Mouse (Mus musculus) c-Kit-positive CD71-positive TER-119-positive erythroid progenitor cells, embryonic 14.5 days (primary cell): Measurements from ENCODE around the gene Tbc1d5.
"Not testable (repeated sequence)": the region's sequence is repeated elsewhere in the genome, so short reads cannot be mapped to it uniquely, and the experiment has no call there.

Experiments
- DNase-seq: peaks from one replicate; pipeline ENCODE4 v3.0.0-alpha.2; 2013; ENCODE audit warnings: low spot score

The Tbc1d5 gene

DNA sequence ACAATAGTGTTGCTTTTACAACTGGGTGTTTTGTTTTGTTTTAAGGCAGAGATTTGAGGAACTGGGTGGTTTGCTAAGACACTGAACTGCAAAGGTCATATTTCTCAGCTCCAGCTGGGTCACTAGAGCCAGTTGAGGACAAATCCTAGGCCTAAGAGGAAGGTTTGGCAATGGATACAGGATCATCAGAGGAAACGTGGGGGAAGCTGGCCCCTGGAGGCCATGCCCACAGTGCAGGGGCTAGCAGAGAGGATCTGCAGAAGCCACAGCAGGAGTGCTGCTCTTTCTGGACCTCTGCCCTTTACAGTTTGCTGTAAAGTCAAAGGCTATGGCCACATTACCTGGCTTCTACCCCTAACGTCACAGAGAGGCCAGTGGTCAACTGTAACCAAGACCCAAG lies 428.3 kb downstream of the Tbc1d5 start:
- no peak for DNase-seq

DNA sequence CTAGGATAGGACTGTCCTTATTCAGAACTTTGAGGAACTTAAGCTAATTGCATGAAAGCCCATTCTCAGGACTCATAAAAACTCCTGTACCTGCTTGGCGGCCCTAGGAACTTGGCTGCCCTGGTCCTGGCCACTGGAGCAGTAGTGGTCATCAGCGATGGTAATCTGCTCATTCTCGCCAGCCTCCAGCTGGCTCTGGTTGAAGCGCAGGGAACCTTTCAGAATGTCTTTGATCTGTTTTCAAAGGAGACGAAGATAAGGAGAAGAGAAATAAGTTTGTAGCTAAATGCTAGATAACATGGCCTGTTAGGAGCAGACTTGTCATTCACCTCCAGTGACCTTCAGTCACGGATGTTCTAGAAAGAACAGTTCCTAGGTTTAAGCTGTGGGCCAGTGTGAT lies 437.8 kb downstream of the Tbc1d5 start:
- DNase-seq, result no peak

DNA sequence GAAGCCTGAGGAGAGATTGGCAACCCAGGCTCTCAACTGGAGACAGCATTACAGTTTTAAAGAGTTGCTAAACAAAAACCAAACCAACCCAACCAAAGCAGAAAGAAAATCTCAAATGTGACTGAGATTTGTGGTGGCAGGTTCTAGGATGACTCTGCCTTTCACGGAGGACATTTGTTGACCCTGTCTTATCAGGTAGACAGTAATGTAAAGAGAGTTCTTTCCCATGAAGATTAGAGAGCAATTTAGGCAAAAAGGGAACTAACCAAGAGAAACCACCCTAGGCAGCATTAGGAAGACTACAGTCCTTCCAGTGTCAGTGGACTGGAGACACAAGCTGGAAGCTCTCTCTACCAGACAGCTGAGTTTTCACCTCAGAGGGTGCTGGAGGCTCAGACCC lies 438.3 kb downstream of the Tbc1d5 start:
- no peak for DNase-seq

DNA sequence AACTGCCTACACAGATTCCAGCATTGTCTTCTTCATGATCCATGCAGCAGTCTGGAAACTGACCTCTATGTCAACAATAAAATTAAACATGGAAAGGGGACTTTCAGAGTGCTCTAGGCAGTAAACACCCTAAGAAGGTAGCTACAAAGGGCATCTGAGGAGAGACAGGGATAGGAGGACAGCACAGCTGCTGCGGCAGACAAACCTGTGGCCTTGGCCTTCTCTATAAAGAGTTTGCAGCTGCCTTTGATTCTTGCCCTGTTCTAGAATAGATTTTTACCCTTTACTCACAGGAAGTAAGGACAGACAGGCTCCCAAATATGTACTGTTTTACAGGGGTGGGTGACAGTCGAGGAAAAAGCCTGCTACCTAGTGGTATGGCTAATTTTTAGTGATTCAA lies 440.7 kb downstream of the Tbc1d5 start:
- DNase-seq, result no peak

DNA sequence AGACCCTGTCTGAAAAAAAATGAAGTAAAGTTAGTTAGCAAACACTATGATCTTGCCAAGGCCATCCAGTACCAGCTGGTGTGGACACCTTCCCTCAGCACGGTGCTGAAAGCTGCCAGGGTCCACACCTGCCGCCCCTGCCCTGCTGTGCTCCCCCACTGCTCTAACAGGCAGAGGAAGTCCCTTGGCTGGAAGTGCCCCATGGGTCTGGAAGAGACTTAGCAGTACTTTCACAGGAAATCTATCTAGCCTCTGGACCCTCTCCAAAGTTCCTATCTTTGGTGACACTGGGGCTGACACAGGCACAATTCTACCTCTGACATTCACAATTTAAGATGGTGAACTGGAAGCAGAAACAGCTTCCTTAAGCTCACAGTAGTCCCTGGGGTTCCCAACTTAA lies 442.1 kb downstream of the Tbc1d5 start:
- no peak for DNase-seq

DNA sequence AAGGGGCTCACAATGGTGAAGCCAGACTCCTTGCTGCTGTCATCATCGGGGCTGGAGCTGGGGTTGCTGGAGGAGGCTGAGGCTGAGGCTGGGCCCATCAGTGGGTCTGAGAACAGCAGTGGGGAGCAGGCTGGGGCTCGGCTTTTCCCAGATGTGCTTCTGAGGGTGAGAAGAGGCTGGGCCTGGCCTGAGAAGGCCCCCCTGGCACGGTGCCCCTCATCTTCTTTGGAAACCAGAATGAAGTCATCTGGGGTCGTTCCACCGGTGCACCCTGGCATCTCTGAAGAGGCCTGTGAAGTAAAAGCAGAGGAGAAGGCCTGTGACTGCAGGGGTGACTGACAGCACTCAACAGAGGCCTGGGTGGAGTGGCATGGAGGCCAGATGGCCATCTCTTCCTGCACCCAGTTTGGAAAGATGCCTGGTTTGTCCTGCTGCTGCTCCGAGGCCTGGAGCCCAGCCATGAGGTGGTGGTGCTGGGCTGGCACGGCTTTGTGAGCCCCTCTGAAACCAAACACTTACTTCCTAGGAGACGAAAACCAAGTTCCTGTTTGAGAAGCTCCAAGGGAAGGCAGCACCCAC lies 443.1 kb downstream of the Tbc1d5 start:
- DNase-seq, result no peak

DNA sequence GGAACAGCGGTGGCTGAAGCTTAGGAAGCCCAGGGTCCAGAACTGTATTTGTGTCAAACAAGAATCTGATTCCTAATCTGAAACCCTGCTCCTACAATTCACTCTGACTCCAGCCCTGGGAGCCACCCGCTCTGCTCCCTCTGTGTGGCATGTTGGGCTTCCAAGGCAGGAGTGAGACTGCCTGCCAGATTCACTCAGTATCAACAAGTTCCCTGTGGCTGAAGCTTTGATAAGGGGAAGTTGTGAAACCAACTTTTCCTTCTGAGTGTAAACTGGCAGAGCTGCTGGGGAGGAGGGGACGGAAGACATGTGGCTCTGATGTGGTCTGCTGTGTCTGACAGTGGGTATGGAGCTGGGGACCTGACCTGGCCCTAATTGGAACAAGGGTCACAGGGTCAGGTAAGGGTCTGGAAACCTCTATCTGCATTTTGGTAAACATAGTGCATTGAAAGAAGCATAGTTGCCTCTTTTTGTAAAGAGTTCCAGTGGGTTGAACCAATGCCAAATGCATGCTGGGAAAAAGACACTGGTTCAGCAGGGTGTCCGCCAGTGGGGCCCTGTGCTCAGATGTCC lies 443.7 kb downstream of the Tbc1d5 start:
- DNase-seq, result no peak

DNA sequence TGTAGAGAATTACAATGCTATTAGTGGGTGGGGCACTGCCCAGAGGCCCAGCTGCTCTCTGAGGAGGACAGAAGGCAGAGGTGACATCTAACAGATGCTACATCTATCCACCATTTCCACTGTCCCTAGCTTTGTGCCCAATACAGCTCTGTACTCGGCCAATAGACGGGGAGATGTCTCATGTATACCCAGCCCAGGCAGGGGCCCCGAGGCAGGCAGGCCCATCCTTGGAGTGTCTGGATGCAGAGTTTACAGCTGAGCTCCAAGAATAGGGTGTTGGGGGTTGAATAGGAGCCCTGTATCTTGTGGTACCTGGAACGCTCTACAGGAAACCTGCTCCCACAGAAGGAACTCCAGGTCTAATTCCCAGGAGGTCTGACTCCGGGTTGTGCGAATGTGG lies 444.4 kb downstream of the Tbc1d5 start:
- no peak for DNase-seq

DNA sequence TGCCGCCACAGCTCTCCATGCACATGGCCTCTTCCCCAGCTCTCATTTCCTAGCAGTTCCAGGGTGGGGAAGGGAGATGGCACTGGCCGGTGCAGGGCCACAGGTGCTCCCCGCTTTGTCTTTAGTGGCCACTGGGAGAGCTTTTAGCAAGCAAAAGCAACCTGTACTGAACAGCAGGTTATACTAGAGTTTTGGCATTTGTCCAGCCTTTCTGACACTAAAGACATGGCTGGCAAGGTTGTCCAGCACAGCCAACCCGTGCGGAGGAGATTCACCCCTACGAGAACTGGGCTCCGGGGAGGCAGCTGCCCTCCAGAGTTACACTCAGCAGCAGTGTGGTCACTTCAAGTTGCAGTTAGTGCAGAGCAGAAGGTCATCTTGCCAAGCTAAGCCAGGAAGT lies 445.8 kb downstream of the Tbc1d5 start:
- DNase-seq, result no peak

DNA sequence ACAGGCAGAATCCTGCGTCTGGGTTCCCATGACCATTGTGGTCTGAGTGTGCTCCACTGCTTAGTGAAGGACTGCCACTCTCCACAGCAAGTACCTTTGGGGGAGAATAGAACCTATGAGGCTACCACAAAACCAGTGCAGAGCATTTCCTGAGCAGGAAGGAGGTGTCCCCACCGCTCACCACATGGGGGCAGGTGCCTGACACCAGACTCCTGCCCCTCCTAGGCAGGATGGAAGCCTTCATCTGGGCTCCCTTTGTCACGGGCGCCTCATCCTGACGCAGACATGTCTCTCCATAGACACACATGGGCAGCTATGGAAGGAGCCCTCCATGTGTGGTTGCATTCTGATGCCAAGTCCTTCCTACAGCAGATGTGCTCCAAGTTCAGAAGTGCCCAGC lies 447.3 kb downstream of the Tbc1d5 start:
- no peak for DNase-seq

DNA sequence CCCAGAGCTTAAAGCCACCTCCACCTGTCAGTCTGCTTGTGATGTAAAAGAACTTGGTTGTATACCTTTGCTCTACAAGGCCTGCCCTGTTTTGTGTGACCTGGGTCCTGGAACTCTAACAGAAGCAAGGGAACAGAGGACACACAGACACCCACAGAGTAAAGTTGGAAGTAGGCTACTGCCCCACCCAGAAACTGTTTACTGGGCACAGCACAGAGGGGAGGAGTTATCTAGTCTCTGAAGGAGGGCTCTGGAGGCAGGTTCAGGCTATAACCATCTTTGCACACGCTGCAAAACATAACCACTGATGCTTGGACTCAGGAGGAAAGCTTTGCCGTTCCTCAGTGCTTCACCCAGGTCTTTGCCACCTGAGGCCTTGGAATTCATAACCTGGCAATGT lies 448.3 kb downstream of the Tbc1d5 start:
- DNase-seq, result no peak

DNA sequence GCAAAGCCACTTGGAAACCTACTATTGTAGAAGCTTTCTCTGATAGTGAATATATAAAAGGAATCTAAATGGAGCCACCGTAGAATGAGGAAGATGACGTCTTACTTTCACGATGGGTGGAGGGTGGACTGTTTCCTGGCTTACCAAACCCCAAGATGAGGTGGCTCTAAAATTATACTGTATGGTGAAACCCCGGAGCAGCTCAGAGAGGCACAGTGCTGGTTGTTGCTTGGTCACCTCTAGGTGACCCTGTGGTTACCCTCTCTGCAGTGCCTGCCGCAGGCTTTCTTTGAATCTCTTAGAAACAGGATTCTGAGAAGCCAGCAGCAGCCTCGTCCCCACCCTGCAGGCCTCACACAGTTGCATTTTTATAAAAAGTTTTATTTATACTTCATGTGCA lies 449.6 kb downstream of the Tbc1d5 start:
- DNase-seq, result no peak

DNA sequence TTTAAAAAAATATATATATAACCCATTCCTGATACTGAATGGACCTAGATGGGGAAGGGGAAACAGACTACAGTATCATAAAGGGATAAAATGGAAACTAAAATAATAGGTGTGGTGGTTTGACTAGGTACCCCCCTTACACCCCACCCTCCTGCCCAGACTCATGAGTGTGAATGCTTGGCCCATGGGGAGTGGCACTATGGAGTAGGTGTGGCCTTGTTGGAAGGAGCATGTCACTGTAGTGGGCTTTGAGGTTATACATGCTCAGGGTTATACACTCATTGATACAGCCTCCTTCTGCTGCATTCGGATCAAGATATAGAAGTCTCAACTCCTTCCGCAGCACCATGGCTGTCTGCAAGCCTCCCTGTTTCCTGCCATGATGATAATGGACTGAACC lies 450.1 kb downstream of the Tbc1d5 start:
- DNase-seq, result no peak

DNA sequence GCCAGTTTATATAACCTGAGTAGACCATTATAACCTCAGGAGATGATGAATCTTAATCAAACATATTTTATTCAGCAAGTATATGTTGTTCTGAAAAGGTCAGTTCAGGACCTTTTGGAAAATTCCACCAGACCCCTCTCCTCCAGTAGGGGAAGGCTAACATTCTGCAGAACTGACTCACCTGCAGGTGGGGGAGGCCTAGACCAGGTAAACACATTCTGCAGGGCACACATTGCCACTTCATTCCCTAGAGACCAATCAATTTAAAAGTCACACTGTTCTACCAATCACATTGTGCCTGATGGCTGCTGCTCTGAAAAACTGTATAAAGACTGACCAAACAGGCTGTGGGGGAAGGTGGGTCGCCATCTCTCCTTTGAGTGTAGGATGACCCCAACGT lies 452.9 kb downstream of the Tbc1d5 start:
- no peak for DNase-seq

DNA sequence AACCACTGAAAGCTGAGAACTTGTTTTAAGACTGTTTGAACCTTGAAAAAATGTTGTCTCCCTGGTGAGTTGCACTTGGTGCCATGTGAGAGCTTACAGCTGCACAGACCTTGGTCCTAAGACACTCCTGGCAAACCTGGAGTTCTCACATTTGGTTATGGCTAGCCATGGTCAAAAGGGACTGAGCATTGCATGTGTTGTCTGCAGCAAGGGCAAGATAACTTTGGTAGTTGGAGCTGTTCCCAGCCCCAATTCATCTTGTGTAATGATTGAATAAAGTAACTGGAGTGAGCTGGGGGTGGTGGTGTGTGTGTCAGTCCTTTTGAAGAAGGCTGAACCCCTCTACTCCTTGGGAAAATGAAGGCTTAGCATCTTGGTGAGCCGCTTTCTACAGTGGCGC lies 454.8 kb downstream of the Tbc1d5 start:
- no peak for DNase-seq

DNA sequence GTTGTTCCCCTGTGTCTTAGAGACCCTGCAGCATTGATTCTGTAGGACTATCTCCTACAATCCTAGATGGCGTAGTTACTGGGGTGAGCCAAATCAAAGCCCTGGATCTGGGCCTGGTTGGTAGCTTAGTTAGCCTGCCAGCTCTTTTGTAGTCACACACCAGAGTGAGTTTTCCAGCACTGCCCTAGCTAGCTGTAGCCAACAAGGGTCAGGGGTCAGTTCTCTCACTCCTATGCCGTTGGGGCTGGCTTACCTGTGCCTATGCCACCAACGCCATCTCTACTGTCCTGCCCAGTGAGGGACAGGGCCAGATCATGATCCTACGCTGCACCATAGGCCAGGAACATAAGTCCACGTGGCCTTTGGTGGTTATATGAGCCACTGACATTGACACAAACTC lies 461.6 kb downstream of the Tbc1d5 start:
- DNase-seq, result no peak

DNA sequence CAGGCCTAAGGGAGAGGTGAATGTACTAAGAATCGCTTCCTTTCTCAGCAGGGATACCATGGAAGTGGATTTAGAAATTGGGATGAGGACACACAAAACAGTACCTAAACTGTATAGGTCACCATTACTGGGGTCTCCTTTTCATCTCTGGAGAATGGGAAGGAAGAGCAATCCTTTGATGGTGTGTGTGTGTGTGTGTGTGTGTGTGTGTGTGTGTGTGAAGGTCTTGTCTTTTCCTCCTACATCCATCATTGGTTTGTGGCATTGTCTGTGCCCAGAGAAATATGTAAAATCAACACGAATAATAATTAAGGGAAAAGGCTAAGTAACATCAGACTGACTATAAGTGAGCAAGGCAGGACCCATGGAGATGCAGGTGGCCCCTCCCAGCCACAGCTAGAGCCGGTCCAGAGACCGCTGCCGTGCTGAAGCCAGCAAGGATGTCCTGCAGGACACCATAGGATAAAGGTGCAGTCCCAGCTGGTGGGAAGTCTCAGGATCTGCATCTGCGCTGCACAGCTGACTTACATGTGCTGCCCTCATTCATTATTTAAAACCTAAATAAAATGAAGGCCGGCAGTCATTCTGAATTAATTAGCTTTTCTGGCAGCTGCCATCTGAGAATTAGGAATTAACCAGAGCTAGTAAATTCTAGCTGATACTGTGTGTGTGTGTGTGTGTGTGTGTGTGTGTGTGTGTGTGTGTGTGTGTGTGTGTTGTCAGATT lies 468.5 kb downstream of the Tbc1d5 start:
- no peak for DNase-seq

DNA sequence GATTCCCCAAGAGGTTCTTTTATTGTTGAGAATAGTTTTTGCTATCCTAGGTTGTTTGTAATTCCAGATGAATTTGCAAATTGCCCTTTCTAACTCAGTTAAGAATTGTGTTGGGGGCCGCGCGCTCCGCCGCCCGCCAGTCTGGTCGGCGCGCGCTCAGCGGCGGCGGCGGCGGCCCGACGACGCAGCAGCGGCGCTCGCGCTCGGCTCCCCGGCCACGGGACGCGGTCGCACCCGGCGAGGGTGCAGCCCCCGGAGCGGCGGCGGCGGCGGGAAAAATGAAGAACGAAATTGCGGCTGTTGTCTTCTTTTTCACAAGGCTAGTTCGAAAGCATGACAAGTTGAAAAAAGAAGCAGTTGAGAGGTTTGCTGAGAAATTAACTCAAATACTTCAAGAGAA lies 480.7 kb downstream of the Tbc1d5 start:
- not testable (repeated sequence) for DNase-seq

DNA sequence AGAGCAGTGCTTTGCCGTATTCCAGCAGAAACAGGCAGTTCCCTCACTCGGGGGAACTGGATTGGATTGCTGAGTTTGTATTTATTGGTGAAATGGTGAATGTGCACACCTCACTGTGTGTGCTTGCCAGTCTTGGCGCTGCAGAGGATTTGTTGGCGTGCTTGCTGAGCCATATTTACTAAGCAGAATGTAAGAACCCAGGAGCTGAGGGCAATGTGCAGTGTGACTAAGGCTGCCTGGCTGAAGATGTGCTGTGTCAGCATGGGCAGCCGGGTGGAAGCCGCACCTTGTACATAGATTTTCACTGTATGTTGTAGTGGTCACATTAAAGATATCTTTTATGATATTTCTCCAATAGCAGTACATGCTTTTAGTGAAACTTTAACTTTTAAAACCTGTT lies 491.0 kb downstream of the Tbc1d5 start:
- DNase-seq, result no peak

DNA sequence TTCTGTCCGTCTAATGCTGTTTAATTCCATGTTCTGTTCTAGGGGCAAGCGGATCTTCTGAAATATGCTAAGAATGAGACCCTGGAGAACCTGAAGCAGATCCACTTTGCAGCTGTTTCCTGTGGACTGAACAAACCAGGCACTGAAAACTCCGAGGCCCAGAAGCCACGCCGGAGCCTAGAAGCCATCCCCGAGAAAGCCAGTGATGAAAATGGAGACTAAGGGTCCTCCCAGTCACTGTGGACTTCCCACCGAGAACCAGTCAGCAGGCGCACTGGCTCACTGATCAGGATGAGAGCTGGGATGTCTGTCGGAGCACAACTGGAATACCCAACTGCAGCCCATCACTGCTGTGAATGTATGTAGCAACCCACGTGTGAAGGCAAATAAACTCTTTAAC lies 491.5 kb downstream of the Tbc1d5 start:
- no peak for DNase-seq

DNA sequence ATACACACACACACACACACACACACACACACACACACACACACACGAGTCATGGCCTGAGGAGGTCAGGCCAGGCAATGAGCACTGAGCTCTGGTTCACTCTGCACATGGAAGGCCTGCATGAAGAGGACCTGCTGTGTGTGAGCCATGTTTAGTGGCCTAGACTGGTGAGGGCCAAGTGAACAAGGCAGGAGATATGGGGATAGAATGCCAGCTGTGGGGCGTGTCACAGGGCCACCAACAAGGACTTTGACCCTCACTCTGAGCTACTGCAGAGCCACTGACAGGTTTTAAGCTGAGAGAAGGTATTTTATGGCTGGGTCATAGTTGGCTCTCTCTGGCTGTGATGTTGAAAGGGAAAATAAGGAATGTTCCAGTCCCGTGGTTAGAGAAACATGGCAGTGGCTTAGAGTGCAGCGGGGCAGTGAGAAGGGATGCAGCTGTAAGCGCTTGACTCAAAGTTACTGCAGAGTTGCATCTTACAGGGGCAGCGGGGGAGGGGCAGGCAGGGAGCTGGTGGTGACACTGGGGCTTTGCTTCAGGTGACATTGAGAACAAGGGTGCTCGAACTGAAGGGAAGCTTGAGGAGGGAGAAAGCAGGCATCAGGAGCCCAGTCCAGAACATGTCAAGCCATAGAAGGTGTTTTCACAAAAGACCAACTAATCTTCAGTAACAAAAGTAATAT lies 494.0 kb downstream of the Tbc1d5 start:
- DNase-seq, result no peak
